Mouse (Mus musculus) liver, embryonic 15.5 days (tissue): ENCODE results near the gene Rnf187. TPM values are rescaled to one million over a fixed set of nuclear protein-coding genes. Genes with fewer than 3 reads are reported as not detected.
"Not testable (repeated sequence)": the region's sequence is repeated elsewhere in the genome, so short reads cannot be mapped to it uniquely, and the experiment has no call there.

ENCODE experiments used
- ATAC-seq: fragments of 200-750 bp; cut with Nextera tagmentation; 2 replicates; pipeline ENCODE4 v1.8.0; 2017; ENCODE audit warnings: moderate number of reproducible peaks, mild to moderate bottlenecking, moderate library complexity; ENCODE audit not compliant: insufficient read depth
- H3K27ac ChIP-seq: fragments of 300-500 bp; sonication (generic); replicated peaks from 2 replicates; pipeline ENCODE4 v1.5.1; 2015; ENCODE audit warnings: mild to moderate bottlenecking, inconsistent platforms
- H3K27me3 ChIP-seq: fragments of 300-500 bp; sonication (generic); 2 replicates; pipeline ENCODE4 v1.6.1; 2015; ENCODE audit warnings: mild to moderate bottlenecking, inconsistent platforms
- H3K36me3 ChIP-seq: fragments of 300-500 bp; sonication (generic); replicated peaks from 2 replicates; pipeline ENCODE4 v1.6.1; 2015; ENCODE audit warnings: moderate library complexity, mild to moderate bottlenecking, inconsistent platforms
- H3K4me1 ChIP-seq: fragments of 300-500 bp; sonication (generic); replicated peaks from 2 replicates; pipeline ENCODE4 v1.6.1; 2015; ENCODE audit warnings: inconsistent platforms
- H3K4me2 ChIP-seq: fragments of 300-500 bp; sonication (generic); 2 replicates; pipeline ENCODE4 v1.6.1; 2015; ENCODE audit warnings: moderate library complexity, mild to moderate bottlenecking, inconsistent platforms
- H3K4me3 ChIP-seq: fragments of 300-500 bp; sonication (generic); replicated peaks from 2 replicates; pipeline ENCODE4 v1.5.1; 2015; ENCODE audit warnings: mild to moderate bottlenecking, inconsistent platforms
- H3K9ac ChIP-seq: fragments of 300-500 bp; sonication (generic); 2 replicates; pipeline ENCODE4 v1.6.1; 2015; ENCODE audit warnings: moderate library complexity, mild to moderate bottlenecking, inconsistent platforms
- H3K9me3 ChIP-seq: fragments of 300-500 bp; sonication (generic); replicated peaks from 2 replicates; pipeline ENCODE4 v1.6.1; 2016; ENCODE audit warnings: inconsistent platforms
- WGBS: fragments of 180-500 bp; shearing (Covaris S2); methylation state at CpG from one replicate; pipeline ENCODE4 v1.1.7; 2015; ENCODE audit warnings: mixed read lengths; ENCODE audit not compliant: insufficient replicate concordance; 5-methylcytosine and 5-hydroxymethylcytosine counted together
- polyA plus RNA-seq: library from polyadenylated mRNA; unstranded; fragments of >200 nt; fragmentation: Nextera tagmentation; extraction: Ambion mirVana; gene quantifications from 2 replicates; pipeline ENCODE4 v1.2.1, GENCODE M21; 2015

Gene Rnf187
- polyA plus RNA-seq, 1 experiment from 2014 or later, result 111 TPM

- H3K36me3 ChIP-seq, result peaks cover 28% of the 10 kb centered on the region
- H3K27ac ChIP-seq, result peak overlapping the region; percentile 100
- H3K4me2 ChIP-seq, result peak overlapping the region; percentile 95
- H3K27me3 ChIP-seq, result peaks cover 32% of the 10 kb centered on the region
- peak; percentile 38 for ATAC-seq
- under 1% methylated on average over 17 of the region's 17 CpGs for WGBS
- peak overlapping the region; percentile 80 for H3K9ac ChIP-seq
- H3K9me3 ChIP-seq, result not testable (repeated sequence)
- H3K4me3 ChIP-seq, result peak overlapping the region; percentile 75
- peaks cover 55% of the 10 kb centered on the region for H3K4me1 ChIP-seq
These were observed 15.4 kb upstream of the Rnf187 start for GRCm38 (mm10) chr11:58954170-58954419.

- peak overlapping the region; percentile 95 for H3K4me2 ChIP-seq
- H3K27ac ChIP-seq, result peak overlapping the region; percentile 100
- no peaks in the 10 kb centered on the region for H3K9me3 ChIP-seq
- H3K27me3 ChIP-seq, result peaks cover 38% of the 10 kb centered on the region
- H3K4me3 ChIP-seq, result peak overlapping the region; percentile 75
- peak; percentile 32 for ATAC-seq
- WGBS, result under 1% methylated on average over 33 of the region's 33 CpGs
- peaks cover 56% of the 10 kb centered on the region for H3K4me1 ChIP-seq
- H3K36me3 ChIP-seq, result peaks cover 27% of the 10 kb centered on the region
- peak overlapping the region; percentile 80 for H3K9ac ChIP-seq
These were observed 14.8 kb upstream of the Rnf187 start for GRCm38 (mm10) chr11:58953351-58954169.

GRCm38 (mm10) chr11:58951210-58951609, 12.5 kb upstream of the Rnf187 start:
- H3K4me2 ChIP-seq, result no peak overlapping the region
- H3K36me3 ChIP-seq, result peaks cover 3% of the 10 kb centered on the region; the same call in 1 of the 2 replicates
- H3K27me3 ChIP-seq, result peaks cover 60% of the 10 kb centered on the region
- H3K4me3 ChIP-seq, result no peak overlapping the region
- ATAC-seq, result no peak
- 81% methylated on average over 5 of the region's 5 CpGs for whole genome bisulfite sequencing
- H3K9me3 ChIP-seq, result no peaks in the 10 kb centered on the region
- no peak overlapping the region for H3K9ac ChIP-seq
- H3K27ac ChIP-seq, result no peak overlapping the region
- peaks cover 43% of the 10 kb centered on the region for H3K4me1 ChIP-seq

- Histone ChIP-seq H3K4me3 (peak overlapping the region; percentile 59), H3K27me3 (peaks cover 73% of the 10 kb centered on the region), H3K9ac (peak overlapping the region; percentile 59), H3K4me2 (peak overlapping the region; percentile 77), H3K4me1 (peaks cover 39% of the 10 kb centered on the region), H3K9me3 (no peaks in the 10 kb centered on the region), H3K27ac (peak overlapping the region; percentile 80), H3K36me3 (no peaks in the 10 kb centered on the region)
- 23% methylated on average over 20 of the region's 20 CpGs for WGBS
- no peak for ATAC-seq
These were observed 11.0 kb upstream of the Rnf187 start for GRCm38 (mm10) chr11:58949480-58950431.

GRCm38 (mm10) chr11:58948542-58949479, 10.1 kb upstream of the Rnf187 start, which contains the start of gene Hist3h2ba:
Hist3h2ba (plus strand) TSS chr11:58948920.
- Histone ChIP-seq H3K27ac (peak within 1 kb of the TSS; percentile 80), H3K27me3 (peaks cover 82% of the 10 kb centered on the region), H3K4me2 (peak within 1 kb of the TSS; percentile 77), H3K4me3 (peak within 1 kb of the TSS; percentile 59), H3K9me3 (no peaks in the 10 kb centered on the region), H3K4me1 (peaks cover 39% of the 10 kb centered on the region), H3K9ac (peak within 1 kb of the TSS; percentile 59), H3K36me3 (no peaks in the 10 kb centered on the region)
- peak; percentile 80 for ATAC-seq
- WGBS, result 1% methylated on average over 48 of the region's 48 CpGs

GRCm38 (mm10) chr11:58947798-58948528, 9.2 kb upstream of the Rnf187 start:
- Histone ChIP-seq H3K27me3 (peaks cover 91% of the 10 kb centered on the region), H3K4me1 (peaks cover 31% of the 10 kb centered on the region), H3K9ac (peak overlapping the region; percentile 19; the same call in 1 of the 2 replicates), H3K4me2 (peak overlapping the region; percentile 77), H3K27ac (peak overlapping the region; percentile 80), H3K36me3 (no peaks in the 10 kb centered on the region), H3K4me3 (peak overlapping the region; percentile 59), H3K9me3 (no peaks in the 10 kb centered on the region)
- 14% methylated on average over 23 of the region's 23 CpGs for WGBS
- peak; percentile 60 for ATAC-seq

- Histone ChIP-seq H3K4me1 (peaks cover 28% of the 10 kb centered on the region), H3K4me2 (no peak overlapping the region), H3K36me3 (no peaks in the 10 kb centered on the region), H3K9me3 (no peaks in the 10 kb centered on the region), H3K27me3 (peaks cover 97% of the 10 kb centered on the region), H3K4me3 (no peak overlapping the region), H3K9ac (no peak overlapping the region), H3K27ac (no peak overlapping the region)
- WGBS, result 67% methylated on average over 3 of the region's 3 CpGs
- no peak for ATAC-seq
These were observed 8.6 kb upstream of the Rnf187 start for GRCm38 (mm10) chr11:58947306-58947705.

GRCm38 (mm10) chr11:58944136-58944535, 5.4 kb upstream of the Rnf187 start:
- Histone ChIP-seq H3K27me3 (peaks cover 70% of the 10 kb centered on the region), H3K36me3 (no peaks in the 10 kb centered on the region), H3K27ac (no peak overlapping the region), H3K9me3 (no peaks in the 10 kb centered on the region), H3K4me3 (no peak overlapping the region), H3K9ac (no peak overlapping the region), H3K4me2 (no peak overlapping the region), H3K4me1 (peaks cover 20% of the 10 kb centered on the region)
- no peak for ATAC-seq
- 69% methylated on average over 5 of the region's 5 CpGs for WGBS

- H3K27me3 ChIP-seq, result peaks cover 22% of the 10 kb centered on the region
- 22% methylated on average over 6 of the region's 6 CpGs for WGBS
- H3K4me1 ChIP-seq, result peaks cover 34% of the 10 kb centered on the region
- no peaks in the 10 kb centered on the region for H3K9me3 ChIP-seq
- H3K9ac ChIP-seq, result peak overlapping the region; percentile 97
- no peak for ATAC-seq
- peaks cover 29% of the 10 kb centered on the region for H3K36me3 ChIP-seq
- H3K27ac ChIP-seq, result peak overlapping the region; percentile 96
- H3K4me2 ChIP-seq, result peak overlapping the region; percentile 96
- H3K4me3 ChIP-seq, result peak overlapping the region; percentile 94
These were observed 348 bp upstream of the Rnf187 start for GRCm38 (mm10) chr11:58939088-58939439.

GRCm38 (mm10) chr11:58937909-58938308, 807 bp downstream of the Rnf187 start:
- peak overlapping the region; percentile 96 for H3K4me2 ChIP-seq
- ATAC-seq, result peak; percentile 32

More at GRCm38 (mm10) chr11:58937909-58938308, 807 bp downstream of the Rnf187 start:
- Histone ChIP-seq H3K9me3 (no peaks in the 10 kb centered on the region), H3K36me3 (peaks cover 41% of the 10 kb centered on the region), H3K4me1 (peaks cover 34% of the 10 kb centered on the region), H3K4me3 (peak overlapping the region; percentile 94), H3K9ac (peak overlapping the region; percentile 97), H3K27ac (peak overlapping the region; percentile 96), H3K27me3 (peaks cover 11% of the 10 kb centered on the region)
- WGBS, result 2% methylated on average over 13 of the region's 13 CpGs
